Mouse (Mus musculus) heart, postnatal 0 days (tissue): ENCODE measurements around the gene Gli2.

Experiments used
- CTCF ChIP-seq: IDR thresholded peaks from 2 replicates; pipeline ENCODE4 v1.5.1; 2016; ENCODE audit warnings: antibody characterized with exemption, control low read depth, low read depth
- EP300 ChIP-seq: IDR thresholded peaks from 2 replicates; pipeline ENCODE4 v1.6.1; 2016; ENCODE audit warnings: antibody characterized with exemption, low read depth

GRCm38 (mm10) chr1:118913414-118914385, 139.7 kb downstream of the Gli2 start:
- TF ChIP-seq CTCF (no peak), EP300 (no peak)
